Mouse (Mus musculus): Measurements from ENCODE around the gene Hint2. TPM values are rescaled to one million over a fixed set of nuclear protein-coding genes. Genes with fewer than 3 reads are reported as not detected.

Gene Hint2
- total and polyA plus RNA-seq, 3 experiments: 6.4 to 27.9 (median 17.8) TPM

DNA sequence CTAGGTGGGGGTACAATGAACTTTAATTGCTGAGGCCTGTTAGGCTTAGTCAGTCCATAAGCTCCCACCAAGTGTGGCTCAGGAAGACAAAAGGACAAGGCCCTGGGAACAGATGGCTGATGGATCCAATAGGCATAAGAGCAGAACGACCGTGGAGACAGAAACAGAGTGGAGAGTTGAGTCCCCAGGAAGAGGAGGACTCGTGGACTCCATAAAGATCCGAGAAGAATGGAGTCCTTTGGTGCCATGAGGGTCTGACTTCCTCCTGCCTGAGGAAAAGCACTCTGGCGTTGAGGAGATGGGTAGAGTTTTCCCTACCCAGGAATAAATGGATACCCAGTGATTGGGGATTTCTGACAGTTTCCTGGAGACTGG, 25.6 kb downstream of the Hint2 start:
- H3K9me3 ChIP-seq (replicated peaks; ENCODE audit: low read length): peaks cover 12% of the 10 kb centered on the region
- 0 out of 2 replicates have a peak overlapping the region, but pooled peaks have one; percentile 87 for H3K4me2 ChIP-seq (ENCODE audit: insufficient read depth, low read depth, poor library complexity, severe bottlenecking)
- peaks cover 79% of the 10 kb centered on the region for H3K27me3 ChIP-seq (replicated peaks)
- H3K9ac ChIP-seq (ENCODE audit: insufficient read depth, low read depth): no peak overlapping the region
- DNase-seq (ENCODE audit: extremely low read depth): no peak
- H3K36me3 ChIP-seq (replicated peaks in 1 of 2; ENCODE audit: control insufficient read depth in 1 of 2, insufficient read depth in 1 of 2, low read length in 1 of 2): no peaks in the 10 kb centered on the region
- in situ Hi-C loops (cut with MboI; ENCODE audit: low pct_ligation_motif_present, low pct_unique_long_range_greater_than_20kb, low sequenced_read_pairs) (no loop called here), dilution Hi-C loops (cut with MboI; ENCODE audit: extremely low pct_ligation_motif_present, extremely low pct_unique_long_range_greater_than_20kb, low sequenced_read_pairs) (no loop called here)
- TF ChIP-seq EP300 (IDR thresholded peaks at IDR 0.05; ENCODE audit: low read length): no peak
- TF ChIP-seq GABPA (IDR thresholded peaks at IDR 0.05; ENCODE audit: insufficient replicate concordance, low read depth, low read length): no peak
- TF ChIP-seq POLR2A (IDR thresholded peaks at IDR 0.05; ENCODE audit: low read depth, low read length): no peak
- no peak for TF ChIP-seq ETS1 (conservative IDR thresholded peaks at IDR 0.05; ENCODE audit: low read depth, low read length)
- TF ChIP-seq TBP (conservative IDR thresholded peaks at IDR 0.05; ENCODE audit: low read depth, low read length): no peak
- TF ChIP-seq JUN (IDR thresholded peaks at IDR 0.05; ENCODE audit: insufficient read depth, low read depth, low read length): no peak
- TF ChIP-seq CHD2 (IDR thresholded peaks at IDR 0.05; ENCODE audit: low read length): no peak
- TF ChIP-seq HCFC1 (IDR thresholded peaks at IDR 0.05; ENCODE audit: low read depth, low read length): no peak
- TF ChIP-seq PAX5 (IDR thresholded peaks at IDR 0.05; ENCODE audit: low read length): no peak
- TF ChIP-seq NRF1 (IDR thresholded peaks at IDR 0.05; ENCODE audit: low read depth, low read length): no peak
- TF ChIP-seq SMC3 (IDR thresholded peaks at IDR 0.05; ENCODE audit: low read depth, low read length): no peak
- no peak for TF ChIP-seq BHLHE40 (IDR thresholded peaks at IDR 0.05; ENCODE audit: low read depth, low read length)
- TF ChIP-seq MAFK (IDR thresholded peaks at IDR 0.05; ENCODE audit: insufficient replicate concordance, low read length): no peak
- TF ChIP-seq IRF4 (IDR thresholded peaks at IDR 0.05; ENCODE audit: low read depth, low read length): no peak
- no peak for TF ChIP-seq JUND (conservative IDR thresholded peaks at IDR 0.05; ENCODE audit: low read depth, low read length)
- no peak for TF ChIP-seq ZC3H11A (IDR thresholded peaks at IDR 0.05; ENCODE audit: low read depth, low read length)
- TF ChIP-seq TCF12 (IDR thresholded peaks at IDR 0.05; ENCODE audit: low read depth, low read length): no peak
- TF ChIP-seq RCOR1 (conservative IDR thresholded peaks at IDR 0.05; ENCODE audit: low read depth, low read length): no peak
- no peak for TF ChIP-seq CHD1 (IDR thresholded peaks at IDR 0.05; ENCODE audit: low read depth, low read length)
- no peaks in the 10 kb centered on the region for H3K79me2 ChIP-seq (replicated peaks; ENCODE audit: control insufficient read depth, extremely low read depth, insufficient read depth, poor library complexity, severe bottlenecking)
- no peak overlapping the region for H3K4me3 ChIP-seq (replicated peaks in 1 of 3; ENCODE audit: low read depth in 2 of 3, low read length in 2 of 3, poor library complexity in 1 of 3)
- H3K4me1 ChIP-seq (ENCODE audit: control insufficient read depth in 1 of 2, insufficient read depth in 2 of 2): no peaks in the 10 kb centered on the region
- no peak overlapping the region for H3K27ac ChIP-seq (ENCODE audit: insufficient read depth, low read depth)

DNA sequence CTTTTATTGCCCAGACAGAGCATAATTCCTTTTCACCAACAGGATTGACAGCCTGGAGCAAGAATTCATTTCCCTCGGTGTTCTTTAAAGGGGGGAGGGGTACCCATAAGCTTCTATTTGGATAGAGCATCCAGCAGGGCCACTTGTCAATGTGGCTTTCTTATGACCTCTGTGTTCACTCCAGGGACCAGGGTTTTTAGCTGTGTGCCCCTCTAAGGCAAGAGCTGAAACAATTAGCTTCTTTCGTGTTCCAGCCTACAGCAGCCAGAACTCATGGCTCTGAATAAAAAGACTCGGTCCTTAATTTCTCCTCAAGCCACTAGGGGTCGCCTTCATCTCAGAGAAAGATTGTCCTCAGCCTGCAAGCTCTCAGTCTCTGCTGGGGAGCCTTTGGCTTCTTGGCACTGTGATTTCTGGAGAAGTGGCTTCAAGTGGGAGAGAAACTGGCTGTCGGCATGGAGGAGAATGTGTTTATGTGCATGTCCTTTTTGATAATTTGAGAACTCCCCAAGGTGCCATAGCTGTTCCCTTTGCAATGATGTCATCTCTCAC, 26.2 kb downstream of the Hint2 start:
- dilution Hi-C loops (cut with MboI; ENCODE audit: extremely low pct_ligation_motif_present, extremely low pct_unique_long_range_greater_than_20kb, low sequenced_read_pairs): no loop called here
- no peak overlapping the region for H3K4me3 ChIP-seq (replicated peaks in 1 of 3; ENCODE audit: low read depth in 2 of 3, low read length in 2 of 3, poor library complexity in 1 of 3)
- TF ChIP-seq SMC3 (IDR thresholded peaks at IDR 0.05; ENCODE audit: low read depth, low read length) (peak; percentile 74), ZNF384 (IDR thresholded peaks at IDR 0.05; ENCODE audit: low read depth, low read length) (0 out of 2 replicates have a peak, but pooled peaks have one; percentile 9), SIN3A (IDR thresholded peaks at IDR 0.05; ENCODE audit: low read length) (0 out of 2 replicates have a peak, but pooled peaks have one; percentile 53), JUN (IDR thresholded peaks at IDR 0.05; ENCODE audit: insufficient read depth, low read depth, low read length) (no peak), E2F4 (IDR thresholded peaks at IDR 0.05; ENCODE audit: insufficient replicate concordance, low read depth, low read length) (no peak), MAX (IDR thresholded peaks at IDR 0.05; ENCODE audit: low read length) (0 out of 2 replicates have a peak, but pooled peaks have one; percentile 30), TCF12 (IDR thresholded peaks at IDR 0.05; ENCODE audit: low read depth, low read length) (no peak), IRF4 (IDR thresholded peaks at IDR 0.05; ENCODE audit: low read depth, low read length) (0 out of 2 replicates have a peak, but pooled peaks have one; percentile 26), RAD21 (IDR thresholded peaks at IDR 0.05; ENCODE audit: low read depth, low read length) (peak; percentile 94), ZC3H11A (IDR thresholded peaks at IDR 0.05; ENCODE audit: low read depth, low read length) (peak; percentile 12; the same call in 1 of the 2 replicates), MXI1 (IDR thresholded peaks at IDR 0.05; ENCODE audit: low read depth, low read length) (0 out of 2 replicates have a peak, but pooled peaks have one; percentile 31), MEF2A (IDR thresholded peaks at IDR 0.05; ENCODE audit: borderline replicate concordance, low read depth, low read length) (peak; percentile 31; the same call in 1 of the 2 replicates), CHD2 (IDR thresholded peaks at IDR 0.05; ENCODE audit: low read length) (peak; percentile 69; the same call in 1 of the 2 replicates), HCFC1 (IDR thresholded peaks at IDR 0.05; ENCODE audit: low read depth, low read length) (peak; percentile 16; the same call in 1 of the 2 replicates), UBTF (IDR thresholded peaks at IDR 0.05; ENCODE audit: low read depth, low read length) (no peak), MYC (IDR thresholded peaks at IDR 0.05; ENCODE audit: low read depth, low read length) (peak; percentile 55; the same call in 1 of the 2 replicates), NELFE (IDR thresholded peaks at IDR 0.05; ENCODE audit: low read depth, low read length) (peak; percentile 56; the same call in 1 of the 2 replicates), CTCF (conservative IDR thresholded peaks at IDR 0.05 in 1 of 2, IDR thresholded peaks at IDR 0.05 in 1 of 2; ENCODE audit: low read depth in 2 of 2, low read length in 2 of 2) (peak; percentile 71 to 94), KAT2A (IDR thresholded peaks at IDR 0.05; ENCODE audit: insufficient replicate concordance, low read length) (no peak)
- H3K36me3 ChIP-seq (replicated peaks in 1 of 2; ENCODE audit: control insufficient read depth in 1 of 2, insufficient read depth in 1 of 2, low read length in 1 of 2): no peaks in the 10 kb centered on the region
- no peaks in the 10 kb centered on the region for H3K79me2 ChIP-seq (replicated peaks; ENCODE audit: control insufficient read depth, extremely low read depth, insufficient read depth, poor library complexity, severe bottlenecking)
- peaks cover 74% of the 10 kb centered on the region for H3K27me3 ChIP-seq (replicated peaks)
- DNase-seq (ENCODE audit: extremely low read depth): peak; percentile 75
- H3K27ac ChIP-seq (ENCODE audit: insufficient read depth, low read depth): no peak overlapping the region
- peak overlapping the region; percentile 34; the same call in 1 of the 2 replicates for H3K9ac ChIP-seq (ENCODE audit: insufficient read depth, low read depth)
- H3K4me1 ChIP-seq (ENCODE audit: control insufficient read depth in 1 of 2, insufficient read depth in 2 of 2): no peaks in the 10 kb centered on the region
- peak overlapping the region; percentile 74 for H3K4me2 ChIP-seq (ENCODE audit: insufficient read depth, low read depth, poor library complexity, severe bottlenecking)
- peaks cover 18% of the 10 kb centered on the region for H3K9me3 ChIP-seq (replicated peaks; ENCODE audit: low read length)
- in situ Hi-C loops (cut with MboI; ENCODE audit: low pct_ligation_motif_present, low pct_unique_long_range_greater_than_20kb, low sequenced_read_pairs): no loop called here

Data from CH12.LX (cell line).